Mouse (Mus musculus) liver, postnatal 0 days (tissue): ENCODE results near the gene Moap1.

Experiments used
- CTCF ChIP-seq: sonication (generic); IDR thresholded peaks from 2 replicates; pipeline ENCODE4 v1.5.1; 2016; ENCODE audit warnings: antibody characterized with exemption, low read depth
- EP300 ChIP-seq: IDR thresholded peaks from 2 replicates; pipeline ENCODE4 v1.6.1; 2016; ENCODE audit warnings: antibody characterized with exemption, low read depth, mild to moderate bottlenecking

GRCm38 (mm10) chr12:102757055-102757688 lies 13.7 kb upstream of the Moap1 start:
- TF ChIP-seq EP300 (no peak), CTCF (no peak)
